Mouse (Mus musculus) stomach, postnatal 0 days (tissue): ENCODE measurements at regions not wholly inside any gene's neighbourhood (a gene's known extent, or its start where the extent isn't known, plus 50 kb on each side); places are given as distances from the start of the nearest gene placed in this dataset.

Experiments used
- CTCF ChIP-seq: IDR thresholded peaks from 2 replicates; pipeline ENCODE4 v1.5.1; 2016; ENCODE audit warnings: antibody characterized with exemption, low read depth, mild to moderate bottlenecking, moderate library complexity
- EP300 ChIP-seq: optimal IDR thresholded peaks from 2 replicates; pipeline ENCODE3; 2016; ENCODE audit warnings: antibody characterized with exemption

- TF ChIP-seq EP300 (no peak), CTCF (no peak)
Observed at GRCm38 (mm10) chr9:73258171-73258570, 144.9 kb downstream of the Rsl24d1 start.
